Mouse (Mus musculus) hindbrain, embryonic 15.5 days (tissue): ENCODE results near the gene Rad9b. TPM values are rescaled to one million over a fixed set of nuclear protein-coding genes. Genes with fewer than 3 reads are reported as not detected.
"Not testable (repeated sequence)": the region's sequence is repeated elsewhere in the genome, so short reads cannot be mapped to it uniquely, and the experiment has no call there.

Source experiments
- ATAC-seq: fragments of 200-750 bp; cut with Nextera tagmentation; 2 replicates; pipeline ENCODE4 v1.8.0; 2017; ENCODE audit warnings: low read depth, moderate number of reproducible peaks, moderate TSS enrichment; ENCODE audit not compliant: low FRiP score
- H3K27ac ChIP-seq: fragments of 300-500 bp; sonication (generic); replicated peaks from 2 replicates; pipeline ENCODE4 v1.5.1; 2015; ENCODE audit warnings: mild to moderate bottlenecking, inconsistent platforms
- H3K27me3 ChIP-seq: fragments of 300-500 bp; sonication (generic); 2 replicates; pipeline ENCODE4 v1.6.1; 2015; ENCODE audit warnings: control low read depth, inconsistent platforms
- H3K36me3 ChIP-seq: fragments of 300-500 bp; sonication (generic); 2 replicates; pipeline ENCODE4 v1.6.1; 2015; ENCODE audit warnings: control low read depth, inconsistent platforms
- H3K4me1 ChIP-seq: fragments of 300-500 bp; sonication (generic); replicated peaks from 2 replicates; pipeline ENCODE4 v1.6.1; 2015; ENCODE audit warnings: control low read depth, inconsistent platforms
- H3K4me2 ChIP-seq: fragments of 300-500 bp; sonication (generic); 2 replicates; pipeline ENCODE4 v1.6.1; 2015; ENCODE audit warnings: moderate library complexity, mild to moderate bottlenecking, inconsistent platforms
- H3K4me3 ChIP-seq: fragments of 300-500 bp; sonication (generic); 2 replicates; pipeline ENCODE4 v1.5.1; 2015; ENCODE audit warnings: mild to moderate bottlenecking, inconsistent platforms
- H3K9ac ChIP-seq: fragments of 300-500 bp; sonication (generic); 2 replicates; pipeline ENCODE4 v1.6.1; 2015; ENCODE audit warnings: inconsistent platforms
- H3K9me3 ChIP-seq: fragments of 300-500 bp; sonication (generic); 2 replicates; pipeline ENCODE4 v1.6.1; 2016; ENCODE audit warnings: control low read depth, inconsistent platforms
- WGBS: fragments of 180-500 bp; shearing (Covaris S2); methylation state at CpG from one replicate; pipeline ENCODE4 v1.1.7; 2015; 5-methylcytosine and 5-hydroxymethylcytosine counted together
- polyA plus RNA-seq: library from polyadenylated mRNA; unstranded; fragments of >200 nt; fragmentation: Nextera tagmentation; extraction: Ambion mirVana; gene quantifications from 2 replicates; pipeline ENCODE4 v1.2.1, GENCODE M21; 2015

Gene Rad9b
- polyA plus RNA-seq, 1 experiment from 2014 or later: 19.4 TPM

DNA sequence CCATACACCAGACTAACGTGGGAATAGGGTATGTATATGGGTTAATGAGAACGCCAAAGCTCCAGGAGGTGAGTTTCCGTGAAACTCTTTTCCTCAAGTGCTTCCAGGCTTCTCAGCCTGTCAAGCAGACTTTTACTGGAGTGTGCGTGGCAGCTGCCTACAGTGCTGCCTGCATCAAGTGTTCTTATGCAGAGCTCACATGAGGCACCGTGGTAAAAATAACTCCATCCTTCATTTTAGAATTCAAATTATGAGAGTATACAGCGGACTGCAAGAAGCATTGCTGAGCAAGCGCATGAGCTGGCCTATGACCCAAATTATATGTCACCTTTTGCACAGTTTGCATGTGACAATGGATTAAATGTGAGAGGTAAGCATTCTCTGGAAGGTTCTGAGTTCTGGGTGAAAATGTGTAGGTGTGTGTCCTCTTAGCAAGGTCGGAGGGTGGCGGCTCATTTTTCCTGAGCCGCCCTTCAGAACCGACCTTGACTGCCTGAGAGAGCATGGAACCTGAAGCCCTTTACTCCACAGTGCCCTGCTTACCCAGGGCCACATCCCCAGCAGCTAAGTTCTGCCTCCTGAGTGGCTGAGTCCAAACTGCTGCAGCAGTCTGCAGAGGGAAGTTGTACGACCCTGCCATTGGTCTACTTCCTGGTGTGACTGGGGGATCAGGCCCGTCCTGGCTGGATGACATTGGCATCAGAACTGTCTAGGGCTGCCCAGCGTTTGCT is 34.4 kb downstream of the Rad9b start:
- Histone ChIP-seq H3K4me3 (no peak overlapping the region), H3K27me3 (no peaks in the 10 kb centered on the region), H3K27ac (no peak overlapping the region), H3K9ac (no peak overlapping the region), H3K4me2 (no peak overlapping the region), H3K4me1 (no peaks in the 10 kb centered on the region), H3K9me3 (no peaks in the 10 kb centered on the region), H3K36me3 (no peaks in the 10 kb centered on the region)
- 77% methylated on average over 14 of the region's 14 CpGs for WGBS
- ATAC-seq: no peak

GRCm38 (mm10) chr5:122318976-122319375 is 35.1 kb downstream of the Rad9b start:
- ATAC-seq, H3K4me3 ChIP-seq, H3K4me1 ChIP-seq, H3K27ac ChIP-seq, H3K36me3 ChIP-seq, H3K27me3 ChIP-seq, H3K4me2 ChIP-seq, H3K9me3 ChIP-seq, H3K9ac ChIP-seq: not testable (repeated sequence)
- 73% methylated on average over 3 of the region's 3 CpGs for WGBS

GRCm38 (mm10) chr5:122318100-122318499 is 35.9 kb downstream of the Rad9b start:
- H3K9me3 ChIP-seq: no peaks in the 10 kb centered on the region
- H3K27me3 ChIP-seq: no peaks in the 10 kb centered on the region
- H3K4me3 ChIP-seq: no peak overlapping the region
- H3K27ac ChIP-seq: no peak overlapping the region
- no peak for ATAC-seq
- WGBS: 62% methylated on average over 3 of the region's 3 CpGs
- no peaks in the 10 kb centered on the region for H3K36me3 ChIP-seq
- no peak overlapping the region for H3K9ac ChIP-seq
- no peaks in the 10 kb centered on the region; the same call in 1 of the 2 replicates for H3K4me1 ChIP-seq
- H3K4me2 ChIP-seq: no peak overlapping the region

DNA sequence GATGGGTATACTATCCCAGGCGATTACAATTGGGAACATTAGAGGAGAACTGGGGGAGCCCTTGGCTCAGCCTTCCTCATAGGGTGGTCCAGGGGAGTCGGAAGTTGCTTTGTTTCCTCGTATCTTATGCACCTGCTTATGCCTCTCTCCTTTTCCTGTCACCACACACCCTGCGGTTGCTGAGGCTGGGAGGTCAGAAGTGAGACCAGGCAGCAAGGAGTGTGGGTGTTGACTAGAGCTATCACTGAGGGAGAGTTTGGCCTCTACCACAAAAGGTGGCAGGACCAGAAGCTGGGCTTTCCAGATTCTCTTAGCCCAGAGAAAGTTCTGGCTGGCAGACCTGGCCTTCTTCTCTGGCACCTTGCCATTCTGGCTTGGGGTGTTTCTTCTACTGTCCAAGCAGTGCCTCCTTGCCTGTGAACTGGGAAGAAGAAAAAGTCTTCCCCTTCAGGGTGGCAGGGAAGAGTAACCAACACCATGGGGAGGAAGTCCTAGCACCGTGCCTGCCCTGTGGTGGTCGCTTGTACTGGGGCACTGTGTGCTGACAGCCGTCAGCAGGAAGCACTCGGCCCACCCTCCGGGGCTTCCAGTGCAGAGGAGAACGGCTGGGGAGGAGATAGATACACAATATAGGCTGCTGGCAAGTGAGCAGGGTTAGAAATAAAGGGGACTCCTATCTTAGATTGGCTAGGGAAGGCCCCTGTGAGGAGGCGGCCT is 36.5 kb downstream of the Rad9b start:
- ATAC-seq: no peak
- Histone ChIP-seq H3K9ac (no peak overlapping the region), H3K27ac (no peak overlapping the region), H3K4me2 (no peak overlapping the region), H3K4me1 (peaks cover 1% of the 10 kb centered on the region; the same call in 1 of the 2 replicates), H3K9me3 (no peaks in the 10 kb centered on the region), H3K4me3 (no peak overlapping the region), H3K36me3 (no peaks in the 10 kb centered on the region), H3K27me3 (no peaks in the 10 kb centered on the region)
- whole genome bisulfite sequencing: 77% methylated on average over 11 of the region's 11 CpGs

DNA sequence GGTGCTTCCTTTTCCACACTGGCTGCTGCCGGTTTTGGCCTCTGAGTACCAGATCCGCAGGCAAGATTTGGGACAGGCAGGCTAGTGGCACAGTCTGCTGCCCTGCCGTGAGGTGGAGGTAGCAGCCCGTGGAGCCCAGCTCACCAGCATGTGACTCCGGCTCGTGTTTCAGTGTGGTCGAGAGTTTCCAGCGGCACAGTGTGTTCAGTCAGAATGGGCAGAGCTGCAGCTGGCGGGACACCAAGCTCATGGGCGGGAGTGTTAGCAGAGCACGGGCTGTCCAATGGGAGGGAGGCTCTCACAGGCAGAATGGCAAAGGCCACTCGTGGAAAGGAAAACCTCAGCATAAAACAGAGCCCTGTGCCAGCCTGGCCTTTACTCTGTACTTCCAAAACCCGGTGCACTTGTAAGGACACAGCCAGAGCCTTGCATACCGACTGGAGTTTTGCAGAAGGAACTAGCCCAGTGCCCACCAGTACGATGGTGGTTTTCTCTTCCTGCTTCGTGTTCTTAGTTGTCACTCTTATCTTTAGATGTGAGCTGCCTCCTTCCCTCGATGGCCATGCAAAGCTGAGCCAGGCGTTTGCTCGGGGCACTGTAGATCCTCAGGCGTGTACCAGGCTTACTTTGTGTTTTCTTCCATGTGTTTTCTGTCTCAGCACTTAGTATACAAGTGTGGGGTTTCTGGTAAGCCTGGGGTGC is 38.9 kb downstream of the Rad9b start:
- Histone ChIP-seq H3K9ac (no peak overlapping the region), H3K27ac (no peak overlapping the region), H3K4me2 (no peak overlapping the region), H3K4me3 (no peak overlapping the region), H3K36me3 (no peaks in the 10 kb centered on the region), H3K9me3 (no peaks in the 10 kb centered on the region), H3K27me3 (no peaks in the 10 kb centered on the region), H3K4me1 (peaks cover 5% of the 10 kb centered on the region; the same call in 1 of the 2 replicates)
- WGBS: 65% methylated on average over 20 of the region's 20 CpGs
- ATAC-seq: peak; percentile 72; the same call in 1 of the 2 replicates

DNA sequence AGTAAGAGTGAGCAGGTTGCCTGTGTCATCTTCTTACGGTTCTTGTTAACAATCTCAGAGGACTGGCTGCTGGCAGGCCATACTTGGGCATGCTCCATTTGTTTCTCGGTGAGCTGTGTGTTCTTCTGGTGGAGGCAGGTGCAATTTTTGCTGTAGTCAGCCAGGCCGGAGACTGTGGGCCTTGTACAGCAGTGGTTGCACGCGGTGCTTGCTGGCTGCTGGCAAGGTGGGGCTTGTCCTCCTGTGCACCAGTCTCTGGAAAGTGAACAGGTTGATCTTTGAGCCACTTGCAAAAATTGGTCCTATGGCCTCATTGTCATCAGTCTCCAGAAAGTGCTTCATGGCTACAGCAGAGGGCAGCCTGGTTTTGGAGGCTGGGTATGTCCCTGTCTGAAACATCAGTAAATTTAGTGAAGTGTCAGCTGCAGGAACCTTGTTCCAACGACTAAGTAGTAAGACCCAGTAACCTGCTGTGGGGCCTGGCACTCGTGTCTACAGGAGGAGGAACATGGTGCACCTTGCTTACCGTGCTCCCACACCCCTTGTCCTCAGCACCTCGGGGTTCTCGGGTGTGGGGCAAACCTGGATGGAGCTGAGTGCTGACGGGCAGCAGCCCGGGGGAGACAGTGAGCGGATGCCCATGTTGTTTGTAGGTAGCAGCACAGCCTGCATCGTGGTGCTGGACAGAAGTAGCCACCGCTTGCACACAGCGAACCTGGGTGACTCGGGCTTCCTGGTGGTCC is 40.9 kb downstream of the Rad9b start:
- no peak overlapping the region for H3K4me3 ChIP-seq
- H3K9me3 ChIP-seq: no peaks in the 10 kb centered on the region
- no peak overlapping the region for H3K4me2 ChIP-seq
- peaks cover 5% of the 10 kb centered on the region; the same call in 1 of the 2 replicates for H3K4me1 ChIP-seq
- H3K27ac ChIP-seq: no peak overlapping the region
- H3K27me3 ChIP-seq: no peaks in the 10 kb centered on the region
- no peak for ATAC-seq
- 86% methylated on average over 17 of the region's 17 CpGs for WGBS
- no peak overlapping the region for H3K9ac ChIP-seq
- H3K36me3 ChIP-seq: peaks cover 7% of the 10 kb centered on the region; the same call in 1 of the 2 replicates

GRCm38 (mm10) chr5:122312346-122312745 is 41.7 kb downstream of the Rad9b start:
- H3K36me3 ChIP-seq: peaks cover 7% of the 10 kb centered on the region; the same call in 1 of the 2 replicates

DNA sequence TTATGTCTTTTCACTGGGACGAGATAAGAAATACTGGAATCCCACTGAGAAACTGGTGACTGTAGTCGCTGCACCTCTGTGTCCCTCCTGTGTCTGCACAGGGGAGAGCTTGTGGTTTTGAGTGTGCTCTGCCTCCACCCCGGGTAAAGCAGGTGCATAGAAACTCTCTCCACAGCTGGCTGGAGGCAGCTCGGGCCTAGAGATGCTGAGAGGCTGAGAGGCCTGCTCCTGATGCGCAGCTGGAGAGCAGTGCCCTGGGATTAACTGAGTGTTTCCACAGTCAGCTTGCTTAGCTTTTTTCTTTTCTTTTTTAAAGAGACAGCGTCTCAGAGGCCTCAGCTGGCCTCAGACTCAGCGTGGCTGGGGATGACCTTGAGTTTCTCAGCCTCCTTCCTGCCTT is 42.3 kb downstream of the Rad9b start:
- Histone ChIP-seq H3K27ac (no peak overlapping the region), H3K36me3 (peaks cover 7% of the 10 kb centered on the region; the same call in 1 of the 2 replicates), H3K9me3 (no peaks in the 10 kb centered on the region), H3K4me3 (no peak overlapping the region), H3K9ac (no peak overlapping the region), H3K4me1 (peaks cover 5% of the 10 kb centered on the region; the same call in 1 of the 2 replicates), H3K27me3 (no peaks in the 10 kb centered on the region), H3K4me2 (no peak overlapping the region)
- no peak for ATAC-seq
- WGBS: 55% methylated on average over 7 of the region's 7 CpGs

More at GRCm38 (mm10) chr5:122312346-122312745, 41.7 kb downstream of the Rad9b start:
- no peaks in the 10 kb centered on the region for H3K27me3 ChIP-seq
- H3K4me2 ChIP-seq: no peak overlapping the region
- H3K27ac ChIP-seq: no peak overlapping the region
- no peak for ATAC-seq
- H3K4me1 ChIP-seq: peaks cover 5% of the 10 kb centered on the region; the same call in 1 of the 2 replicates
- H3K9me3 ChIP-seq: no peaks in the 10 kb centered on the region
- H3K4me3 ChIP-seq: no peak overlapping the region
- 72% methylated on average over 4 of the region's 4 CpGs for WGBS
- no peak overlapping the region for H3K9ac ChIP-seq

DNA sequence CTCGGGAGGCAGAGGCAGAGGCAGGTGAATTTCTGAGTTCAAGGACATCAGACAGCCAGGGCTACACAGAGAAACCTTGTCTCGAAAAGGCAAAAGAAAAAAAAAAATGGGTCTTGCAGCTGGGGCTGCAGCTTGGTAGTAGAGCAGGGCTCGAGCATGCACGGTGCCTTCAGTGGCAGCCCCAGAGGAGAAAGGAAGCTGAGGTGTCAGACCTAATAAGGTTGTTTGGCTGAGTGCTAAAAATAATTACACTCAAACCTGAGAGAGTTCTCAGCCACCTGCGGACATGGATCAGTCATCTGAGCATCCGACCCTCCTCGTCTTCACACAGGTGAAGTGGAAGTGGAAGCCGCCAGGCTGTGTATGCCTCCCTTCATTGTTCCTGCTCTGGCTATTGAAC is 43.3 kb downstream of the Rad9b start:
- H3K4me2 ChIP-seq: no peak overlapping the region
- 87% methylated on average over 8 of the region's 8 CpGs for WGBS
- peaks cover 7% of the 10 kb centered on the region; the same call in 1 of the 2 replicates for H3K36me3 ChIP-seq
- H3K27me3 ChIP-seq: no peaks in the 10 kb centered on the region
- ATAC-seq: no peak
- no peak overlapping the region for H3K9ac ChIP-seq
- H3K9me3 ChIP-seq: no peaks in the 10 kb centered on the region
- no peak overlapping the region for H3K27ac ChIP-seq
- H3K4me3 ChIP-seq: no peak overlapping the region
- peaks cover 5% of the 10 kb centered on the region; the same call in 1 of the 2 replicates for H3K4me1 ChIP-seq

- no peak overlapping the region for H3K27ac ChIP-seq
- no peak overlapping the region for H3K4me2 ChIP-seq
- ATAC-seq: no peak
- no peak overlapping the region for H3K9ac ChIP-seq
- H3K27me3 ChIP-seq: no peaks in the 10 kb centered on the region
- H3K36me3 ChIP-seq: peaks cover 7% of the 10 kb centered on the region; the same call in 1 of the 2 replicates
- no peak overlapping the region for H3K4me3 ChIP-seq
- no peaks in the 10 kb centered on the region for H3K9me3 ChIP-seq
- 88% methylated on average over 3 of the region's 3 CpGs for WGBS
- H3K4me1 ChIP-seq: peaks cover 28% of the 10 kb centered on the region
Measured at GRCm38 (mm10) chr5:122306536-122306935, 47.5 kb downstream of the Rad9b start.

DNA sequence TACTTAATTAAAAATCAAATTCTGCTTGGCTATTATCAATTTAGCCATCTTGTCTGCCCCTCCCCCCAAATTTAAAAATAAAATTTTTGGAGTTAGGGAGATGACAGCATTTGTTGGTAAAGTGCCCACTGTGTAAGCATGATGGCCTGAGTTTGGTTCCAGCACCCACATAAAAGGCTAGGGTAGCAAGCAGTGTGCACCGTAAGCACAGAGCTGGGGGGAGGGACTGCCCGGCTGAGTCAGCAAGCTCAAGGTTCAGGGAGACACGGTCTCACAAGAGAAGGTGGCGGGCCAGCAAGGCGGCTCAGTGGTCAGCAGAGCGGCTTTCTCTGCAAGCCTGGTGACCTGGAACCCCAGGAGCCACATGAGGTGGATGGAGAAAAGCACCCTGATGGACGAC is 48.6 kb downstream of the Rad9b start:
- no peak overlapping the region for H3K9ac ChIP-seq
- peaks cover 7% of the 10 kb centered on the region; the same call in 1 of the 2 replicates for H3K36me3 ChIP-seq
- peaks cover 28% of the 10 kb centered on the region for H3K4me1 ChIP-seq
- H3K4me3 ChIP-seq: no peak overlapping the region
- ATAC-seq: no peak
- no peaks in the 10 kb centered on the region for H3K9me3 ChIP-seq
- H3K4me2 ChIP-seq: no peak overlapping the region
- no peaks in the 10 kb centered on the region for H3K27me3 ChIP-seq
- WGBS: 88% methylated on average over 7 of the region's 7 CpGs
- H3K27ac ChIP-seq: no peak overlapping the region
